3 mouse cellular contexts compared by ENCODE assay signal in genomic region chr17:25741471-25741870, GRCm38 (mm10).
A peak's percentile ranks its signal among the peaks of the same experiment; 100 is the strongest.
DNase-seq lines count a peak whose midpoint lies in the region.

No protein-coding gene starts in this region.

- DNase-seq in ES-CJ7 (ENCODE audit: low read depth, low spot score) (peak; percentile 32), R1 (ENCODE audit: low read depth, low spot score) (peak; percentile 67), ZHBTc4 (ENCODE audit: low read depth, low spot score) (peak; percentile 72)
